Mouse (Mus musculus): ENCODE measurements around the gene Zc3h7b. TPM values are rescaled to one million over a fixed set of nuclear protein-coding genes. Genes with fewer than 3 reads are reported as not detected.
A peak's percentile ranks its signal among the peaks of the same experiment; 100 is the strongest.

Zc3h7b gene
- polyA plus RNA-seq, 1 experiment from 2014 or later, result 42.0 TPM

- no peak overlapping the region for H3K9ac ChIP-seq (replicated peaks)
- H3K4me2 ChIP-seq, result no peak overlapping the region
- peaks cover 76% of the 10 kb centered on the region for H3K36me3 ChIP-seq
- H3K27ac ChIP-seq, result no peak overlapping the region
- ATAC-seq (ENCODE audit: insufficient number of reproducible peaks, insufficient read depth, low FRiP score, low TSS enrichment, low read depth), result no peak
- no peak overlapping the region for H3K4me3 ChIP-seq (replicated peaks)
- H3K27me3 ChIP-seq, result no peaks in the 10 kb centered on the region
- no peaks in the 10 kb centered on the region for H3K9me3 ChIP-seq
- 80% methylated on average over 3 of the region's 3 CpGs for WGBS
- no peaks in the 10 kb centered on the region for H3K4me1 ChIP-seq (replicated peaks)
Observed at GRCm38 (mm10) chr15:81824832-81825231, 80.0 kb downstream of the Zc3h7b start.

- Histone ChIP-seq H3K9me3 (no peaks in the 10 kb centered on the region), H3K9ac (replicated peaks) (no peak overlapping the region), H3K4me1 (replicated peaks) (no peaks in the 10 kb centered on the region), H3K36me3 (peaks cover 40% of the 10 kb centered on the region), H3K4me2 (no peak overlapping the region), H3K27me3 (no peaks in the 10 kb centered on the region), H3K4me3 (replicated peaks) (no peak overlapping the region), H3K27ac (no peak overlapping the region)
- 92% methylated on average over 7 of the region's 7 CpGs for WGBS
- no peak for ATAC-seq (ENCODE audit: insufficient number of reproducible peaks, insufficient read depth, low FRiP score, low TSS enrichment, low read depth)
Observed at GRCm38 (mm10) chr15:81828426-81829207, 83.8 kb downstream of the Zc3h7b start.

- Histone ChIP-seq H3K27me3 (peaks cover 2% of the 10 kb centered on the region; the same call in 1 of the 2 replicates), H3K9ac (replicated peaks) (no peak overlapping the region), H3K27ac (no peak overlapping the region), H3K4me1 (replicated peaks) (no peaks in the 10 kb centered on the region), H3K36me3 (peaks cover 34% of the 10 kb centered on the region), H3K9me3 (no peaks in the 10 kb centered on the region), H3K4me3 (replicated peaks) (no peak overlapping the region), H3K4me2 (no peak overlapping the region)
- ATAC-seq (ENCODE audit: insufficient number of reproducible peaks, insufficient read depth, low FRiP score, low TSS enrichment, low read depth), result no peak
- WGBS, result 67% methylated on average over 2 of the region's 2 CpGs
Observed at GRCm38 (mm10) chr15:81829208-81829580, 84.3 kb downstream of the Zc3h7b start.

GRCm38 (mm10) chr15:81830530-81830929 lies 85.7 kb downstream of the Zc3h7b start:
- H3K4me1 ChIP-seq (replicated peaks), result 0 out of 2 replicates have a peak, but pooled peaks cover 4% of the 10 kb centered on the region
- no peaks in the 10 kb centered on the region for H3K9me3 ChIP-seq
- no peak overlapping the region for H3K4me2 ChIP-seq
- no peak for ATAC-seq (ENCODE audit: insufficient number of reproducible peaks, insufficient read depth, low FRiP score, low TSS enrichment, low read depth)
- H3K9ac ChIP-seq (replicated peaks), result no peak overlapping the region
- peaks cover 15% of the 10 kb centered on the region for H3K27me3 ChIP-seq
- H3K36me3 ChIP-seq, result peaks cover 21% of the 10 kb centered on the region
- H3K27ac ChIP-seq, result peak overlapping the region; percentile 70; the same call in 1 of the 2 replicates
- WGBS, result 87% methylated on average over 4 of the region's 4 CpGs
- H3K4me3 ChIP-seq (replicated peaks), result no peak overlapping the region

- 0 out of 2 replicates have a peak overlapping the region, but pooled peaks have one; percentile 34 for H3K9ac ChIP-seq (replicated peaks)
- H3K27ac ChIP-seq, result peak overlapping the region; percentile 70
Observed at GRCm38 (mm10) chr15:81831136-81831825, 86.4 kb downstream of the Zc3h7b start.

GRCm38 (mm10) chr15:81832219-81832618 lies 87.4 kb downstream of the Zc3h7b start:
- WGBS, result 96% methylated on average over 3 of the region's 3 CpGs
- no peak overlapping the region for H3K4me3 ChIP-seq (replicated peaks)
- no peak overlapping the region for H3K27ac ChIP-seq
- ATAC-seq (ENCODE audit: insufficient number of reproducible peaks, insufficient read depth, low FRiP score, low TSS enrichment, low read depth), result no peak
- peaks cover 17% of the 10 kb centered on the region for H3K27me3 ChIP-seq
- no peaks in the 10 kb centered on the region for H3K9me3 ChIP-seq
- H3K9ac ChIP-seq (replicated peaks), result no peak overlapping the region
- H3K36me3 ChIP-seq, result peaks cover 9% of the 10 kb centered on the region; the same call in 1 of the 2 replicates
- no peak overlapping the region for H3K4me2 ChIP-seq
- H3K4me1 ChIP-seq (replicated peaks), result peaks cover 19% of the 10 kb centered on the region

More at GRCm38 (mm10) chr15:81831136-81831825, 86.4 kb downstream of the Zc3h7b start:
- Histone ChIP-seq H3K9me3 (no peaks in the 10 kb centered on the region), H3K27me3 (peaks cover 16% of the 10 kb centered on the region), H3K4me3 (replicated peaks) (0 out of 2 replicates have a peak overlapping the region, but pooled peaks have one; percentile 9), H3K4me1 (replicated peaks) (peaks cover 11% of the 10 kb centered on the region), H3K36me3 (peaks cover 13% of the 10 kb centered on the region), H3K4me2 (peak overlapping the region; percentile 34)
- WGBS, result 17% methylated on average over 24 of the region's 24 CpGs
- peak; percentile 77 for ATAC-seq (ENCODE audit: insufficient number of reproducible peaks, insufficient read depth, low FRiP score, low TSS enrichment, low read depth)

- 79% methylated on average over 4 of the region's 4 CpGs for WGBS
- Histone ChIP-seq H3K4me3 (replicated peaks) (no peak overlapping the region), H3K36me3 (0 out of 2 replicates have a peak, but pooled peaks cover 4% of the 10 kb centered on the region), H3K4me1 (replicated peaks) (peaks cover 19% of the 10 kb centered on the region), H3K9me3 (no peaks in the 10 kb centered on the region), H3K27ac (no peak overlapping the region), H3K27me3 (peaks cover 20% of the 10 kb centered on the region), H3K4me2 (no peak overlapping the region), H3K9ac (replicated peaks) (no peak overlapping the region)
- ATAC-seq (ENCODE audit: insufficient number of reproducible peaks, insufficient read depth, low FRiP score, low TSS enrichment, low read depth), result no peak
Observed at GRCm38 (mm10) chr15:81833481-81833880, 88.6 kb downstream of the Zc3h7b start.

GRCm38 (mm10) chr15:81834171-81834841 lies 89.4 kb downstream of the Zc3h7b start:
- WGBS, result 24% methylated on average over 3 of the region's 3 CpGs
- no peak overlapping the region for H3K4me2 ChIP-seq
- ATAC-seq (ENCODE audit: insufficient number of reproducible peaks, insufficient read depth, low FRiP score, low TSS enrichment, low read depth), result no peak
- H3K4me1 ChIP-seq (replicated peaks), result peaks cover 19% of the 10 kb centered on the region
- H3K27ac ChIP-seq, result no peak overlapping the region
- no peak overlapping the region; the same call in 1 of the 2 replicates for H3K9ac ChIP-seq (replicated peaks)
- H3K4me3 ChIP-seq (replicated peaks), result no peak overlapping the region
- no peaks in the 10 kb centered on the region for H3K9me3 ChIP-seq
- no peaks in the 10 kb centered on the region for H3K36me3 ChIP-seq
- H3K27me3 ChIP-seq, result peaks cover 20% of the 10 kb centered on the region

GRCm38 (mm10) chr15:81835007-81835880 lies 90.4 kb downstream of the Zc3h7b start:
- Histone ChIP-seq H3K27me3 (peaks cover 20% of the 10 kb centered on the region), H3K4me1 (replicated peaks) (peaks cover 19% of the 10 kb centered on the region), H3K9me3 (no peaks in the 10 kb centered on the region), H3K4me3 (replicated peaks) (peak overlapping the region; percentile 34; the same call in 1 of the 2 replicates), H3K36me3 (no peaks in the 10 kb centered on the region), H3K27ac (no peak overlapping the region), H3K4me2 (peak overlapping the region; percentile 61), H3K9ac (replicated peaks) (no peak overlapping the region)
- 47% methylated on average over 10 of the region's 10 CpGs for WGBS
- ATAC-seq (ENCODE audit: insufficient number of reproducible peaks, insufficient read depth, low FRiP score, low TSS enrichment, low read depth), result no peak

- Histone ChIP-seq H3K4me1 (replicated peaks) (peaks cover 19% of the 10 kb centered on the region), H3K4me3 (replicated peaks) (peak overlapping the region; percentile 34), H3K27ac (peak overlapping the region; percentile 63; the same call in 1 of the 2 replicates), H3K27me3 (peaks cover 20% of the 10 kb centered on the region), H3K9me3 (no peaks in the 10 kb centered on the region), H3K9ac (replicated peaks) (peak overlapping the region; percentile 38), H3K36me3 (no peaks in the 10 kb centered on the region), H3K4me2 (peak overlapping the region; percentile 61)
- 3% methylated on average over 33 of the region's 33 CpGs for WGBS
- peak; percentile 92 for ATAC-seq (ENCODE audit: insufficient number of reproducible peaks, insufficient read depth, low FRiP score, low TSS enrichment, low read depth)
Observed at GRCm38 (mm10) chr15:81836124-81836821, 91.4 kb downstream of the Zc3h7b start.

All from limb, embryonic 12.5 days (tissue).